Mouse (Mus musculus) lung, embryonic 14.5 days (tissue): Measurements from ENCODE around the gene Tmem206. TPM values are rescaled to one million over a fixed set of nuclear protein-coding genes. Genes with fewer than 3 reads are reported as not detected.
A peak's percentile ranks its signal among the peaks of the same experiment; 100 is the strongest.

ENCODE experiments used
- ATAC-seq: fragments of 200-750 bp; cut with Nextera tagmentation; 2 replicates; pipeline ENCODE4 v1.8.0; 2017; ENCODE audit warnings: mild to moderate bottlenecking, moderate TSS enrichment, moderate library complexity; ENCODE audit not compliant: insufficient read depth
- DNase-seq: peaks from one replicate; pipeline ENCODE4 v3.0.0-alpha.2; 2015
- H3K27ac ChIP-seq: fragments of 300-500 bp; sonication (generic); 2 replicates; pipeline ENCODE4 v1.5.1; 2014; ENCODE audit warnings: low read depth, mild to moderate bottlenecking, moderate library complexity
- H3K27me3 ChIP-seq: fragments of 300-500 bp; sonication (generic); 2 replicates; pipeline ENCODE4 v1.6.1; 2014; ENCODE audit warnings: low read length, control low read depth; ENCODE audit not compliant: insufficient read depth
- H3K36me3 ChIP-seq: fragments of 300-500 bp; sonication (generic); 2 replicates; pipeline ENCODE4 v1.6.1; 2014; ENCODE audit warnings: control low read depth; ENCODE audit not compliant: insufficient read depth
- H3K4me1 ChIP-seq: fragments of 300-500 bp; sonication (generic); 2 replicates; pipeline ENCODE4 v1.6.1; 2014; ENCODE audit warnings: antibody characterized with exemption, control low read depth; ENCODE audit not compliant: insufficient read depth
- H3K4me2 ChIP-seq: fragments of 300-500 bp; sonication (generic); 2 replicates; pipeline ENCODE4 v1.6.1; 2014; ENCODE audit warnings: mild to moderate bottlenecking
- H3K4me3 ChIP-seq: fragments of 300-500 bp; sonication (generic); 2 replicates; pipeline ENCODE4 v1.5.1; 2014; ENCODE audit warnings: low read depth, low read length
- H3K9ac ChIP-seq: fragments of 300-500 bp; sonication (generic); 2 replicates; pipeline ENCODE4 v1.6.1; 2014
- H3K9me3 ChIP-seq: fragments of 300-500 bp; sonication (generic); 2 replicates; pipeline ENCODE4 v1.6.1; 2016; ENCODE audit warnings: low read depth, low read length, control low read depth
- CTCF ChIP-seq: IDR thresholded peaks from 2 replicates; pipeline ENCODE4 v1.5.1; 2016; ENCODE audit warnings: antibody characterized with exemption, low read depth
- WGBS: fragments of 180-500 bp; shearing (Covaris S2); extraction: QIAGEN DNeasy Blood & Tissue Kit; methylation state at CpG from one replicate; pipeline ENCODE4 v1.1.7; 2014; 5-methylcytosine and 5-hydroxymethylcytosine counted together
- polyA plus RNA-seq: library from polyadenylated mRNA; unstranded; fragments of >200 nt; fragmentation: Nextera tagmentation; extraction: Ambion mirVana; gene quantifications from 2 replicates; pipeline ENCODE4 v1.2.1, GENCODE M21; 2014

Gene Tmem206
- polyA plus RNA-seq, 1 experiment from 2014 or later, result 22.7 TPM

GRCm38 (mm10) chr1:191284502-191284901 is 41.2 kb upstream of the Tmem206 start:
- 86% methylated on average over 8 of the region's 8 CpGs for WGBS
- DNase-seq, result no peak
- no peak for TF ChIP-seq CTCF
- ATAC-seq, result no peak
- H3K27me3 ChIP-seq, result no peaks in the 10 kb centered on the region
- no peak overlapping the region for H3K9ac ChIP-seq
- H3K9me3 ChIP-seq, result no peaks in the 10 kb centered on the region
- no peak overlapping the region for H3K4me2 ChIP-seq
- peaks cover 2% of the 10 kb centered on the region; the same call in 1 of the 2 replicates for H3K4me1 ChIP-seq
- no peak overlapping the region for H3K4me3 ChIP-seq
- H3K27ac ChIP-seq, result no peak overlapping the region
- no peaks in the 10 kb centered on the region for H3K36me3 ChIP-seq

DNA sequence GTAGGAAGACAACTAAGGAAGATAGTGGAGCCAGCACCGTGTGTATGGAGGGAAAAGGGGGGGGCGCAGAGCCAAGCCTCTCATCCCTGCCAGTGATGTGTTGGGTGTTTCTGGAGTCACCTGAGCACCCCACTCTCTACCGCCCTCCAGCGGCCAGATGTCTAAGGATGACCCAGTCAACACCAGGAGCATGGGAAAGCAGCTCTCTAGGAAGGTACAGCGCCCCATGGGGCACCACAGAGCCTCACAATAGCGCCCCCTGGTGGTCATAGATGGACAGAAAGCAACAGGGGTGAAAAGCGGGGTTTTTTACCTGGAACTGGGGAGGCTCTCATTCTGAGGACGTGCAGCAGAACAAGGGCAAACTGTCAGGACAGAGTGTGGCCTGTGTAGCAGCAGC is 37.0 kb upstream of the Tmem206 start:
- TF ChIP-seq CTCF, result peak; percentile 80
- H3K4me1 ChIP-seq, result no peaks in the 10 kb centered on the region
- DNase-seq, result peak; percentile 69
- no peaks in the 10 kb centered on the region for H3K27me3 ChIP-seq
- no peak overlapping the region for H3K27ac ChIP-seq
- no peak overlapping the region for H3K4me3 ChIP-seq
- ATAC-seq, result no peak
- no peaks in the 10 kb centered on the region for H3K9me3 ChIP-seq
- 23% methylated on average over 8 of the region's 8 CpGs for WGBS
- H3K36me3 ChIP-seq, result no peaks in the 10 kb centered on the region
- no peak overlapping the region for H3K4me2 ChIP-seq
- no peak overlapping the region for H3K9ac ChIP-seq

GRCm38 (mm10) chr1:191292348-191292747 is 33.4 kb upstream of the Tmem206 start:
- Histone ChIP-seq H3K9me3 (no peaks in the 10 kb centered on the region), H3K4me2 (no peak overlapping the region), H3K36me3 (no peaks in the 10 kb centered on the region), H3K27ac (no peak overlapping the region), H3K4me3 (no peak overlapping the region), H3K27me3 (no peaks in the 10 kb centered on the region), H3K4me1 (peaks cover 4% of the 10 kb centered on the region; the same call in 1 of the 2 replicates), H3K9ac (no peak overlapping the region)
- ATAC-seq (no peak), DNase-seq (no peak)
- TF ChIP-seq CTCF, result no peak
- 63% methylated on average over 5 of the region's 5 CpGs for WGBS

DNA sequence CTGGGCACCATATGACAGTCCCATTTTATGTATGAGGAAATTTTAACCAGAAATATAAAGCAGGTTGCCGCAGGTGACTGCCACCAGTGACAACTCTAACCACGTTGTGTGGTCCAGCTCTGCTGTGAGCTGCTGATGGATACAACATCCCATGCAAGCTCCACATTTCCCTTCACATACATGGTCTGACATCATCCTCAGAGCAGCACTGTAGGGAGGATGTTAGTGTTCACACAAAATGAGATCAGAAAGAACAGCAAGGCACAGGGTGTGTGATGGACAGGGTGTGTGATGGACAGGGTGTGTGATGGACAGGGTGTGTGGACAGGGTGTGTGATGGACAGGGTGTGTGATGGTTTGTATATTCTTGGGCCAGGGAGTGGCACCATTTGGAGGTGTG is 32.7 kb upstream of the Tmem206 start:
- H3K36me3 ChIP-seq, result no peaks in the 10 kb centered on the region
- 83% methylated on average over 2 of the region's 2 CpGs for WGBS
- H3K4me3 ChIP-seq, result no peak overlapping the region
- H3K9ac ChIP-seq, result no peak overlapping the region
- no peak overlapping the region for H3K4me2 ChIP-seq
- H3K4me1 ChIP-seq, result peaks cover 4% of the 10 kb centered on the region; the same call in 1 of the 2 replicates
- H3K9me3 ChIP-seq, result no peaks in the 10 kb centered on the region
- no peak overlapping the region for H3K27ac ChIP-seq
- ATAC-seq (no peak), DNase-seq (no peak)
- no peaks in the 10 kb centered on the region for H3K27me3 ChIP-seq
- TF ChIP-seq CTCF, result no peak

- WGBS, result 37% methylated on average over 9 of the region's 9 CpGs
- Histone ChIP-seq H3K27me3 (no peaks in the 10 kb centered on the region), H3K4me1 (peaks cover 4% of the 10 kb centered on the region; the same call in 1 of the 2 replicates), H3K4me3 (no peak overlapping the region), H3K9me3 (no peaks in the 10 kb centered on the region), H3K9ac (no peak overlapping the region), H3K27ac (no peak overlapping the region), H3K4me2 (no peak overlapping the region), H3K36me3 (no peaks in the 10 kb centered on the region)
- no peak for TF ChIP-seq CTCF
- no peak for ATAC-seq
- no peak for DNase-seq
Measured at GRCm38 (mm10) chr1:191293996-191294795, 31.5 kb upstream of the Tmem206 start.

DNA sequence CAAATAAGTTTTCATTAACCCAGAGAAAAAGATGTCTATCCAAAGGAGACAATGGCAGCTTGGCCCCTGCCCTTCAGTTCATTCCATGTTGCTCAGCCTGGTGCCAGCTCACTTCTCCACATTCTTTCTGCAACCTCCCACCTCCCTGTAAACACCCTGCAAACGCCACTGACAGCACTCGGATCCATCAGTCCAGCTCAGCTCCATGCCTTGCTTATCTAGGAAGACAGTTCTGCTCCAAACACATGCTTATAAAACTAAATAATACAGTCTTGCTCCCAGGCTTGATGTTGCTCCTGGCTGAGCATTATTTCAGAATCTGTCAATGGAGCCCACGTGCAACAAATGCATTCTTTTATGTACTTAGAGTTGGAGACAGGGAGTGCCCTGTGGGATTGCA is 29.9 kb upstream of the Tmem206 start:
- ATAC-seq (no peak), DNase-seq (no peak)
- H3K4me2 ChIP-seq, result no peak overlapping the region
- no peak overlapping the region for H3K27ac ChIP-seq
- H3K4me3 ChIP-seq, result no peak overlapping the region
- no peak overlapping the region for H3K9ac ChIP-seq
- TF ChIP-seq CTCF, result no peak
- H3K36me3 ChIP-seq, result no peaks in the 10 kb centered on the region
- no peaks in the 10 kb centered on the region for H3K9me3 ChIP-seq
- 12% methylated on average over 3 of the region's 3 CpGs for WGBS
- H3K27me3 ChIP-seq, result no peaks in the 10 kb centered on the region
- H3K4me1 ChIP-seq, result peaks cover 4% of the 10 kb centered on the region; the same call in 1 of the 2 replicates

- no peak overlapping the region for H3K4me3 ChIP-seq
- no peaks in the 10 kb centered on the region for H3K36me3 ChIP-seq
- no peak overlapping the region for H3K27ac ChIP-seq
- H3K4me2 ChIP-seq, result no peak overlapping the region
- peaks cover 4% of the 10 kb centered on the region; the same call in 1 of the 2 replicates for H3K4me1 ChIP-seq
- H3K27me3 ChIP-seq, result no peaks in the 10 kb centered on the region
- no peak for TF ChIP-seq CTCF
- no peak overlapping the region for H3K9ac ChIP-seq
- no peaks in the 10 kb centered on the region for H3K9me3 ChIP-seq
- 51% methylated on average over 5 of the region's 5 CpGs for WGBS
- ATAC-seq (peak; percentile 75), DNase-seq (peak; percentile 50)
Measured at GRCm38 (mm10) chr1:191296445-191296844, 29.3 kb upstream of the Tmem206 start.
